Mouse (Mus musculus) liver, postnatal 0 days (tissue): ENCODE data around the gene Tnfrsf21. TPM values are rescaled to one million over a fixed set of nuclear protein-coding genes. Genes with fewer than 3 reads are reported as not detected.
A peak's percentile ranks its signal among the peaks of the same experiment; 100 is the strongest.

ENCODE experiments used
- ATAC-seq: fragments of 200-750 bp; cut with Nextera tagmentation; 2 replicates; pipeline ENCODE4 v1.8.0; 2017; ENCODE audit warnings: mild to moderate bottlenecking, moderate library complexity
- DNase-seq: peaks from one replicate; pipeline ENCODE4 v3.0.0-alpha.2; 2016
- H3K27ac ChIP-seq: fragments of 300-500 bp; sonication (generic); 2 replicates; pipeline ENCODE4 v1.5.1; 2014; ENCODE audit warnings: antibody characterized with exemption, moderate library complexity, mild to moderate bottlenecking, low read depth
- H3K27me3 ChIP-seq: fragments of 300-500 bp; sonication (generic); 2 replicates; pipeline ENCODE4 v1.6.1; 2014; ENCODE audit warnings: low read length, control low read depth, mixed read lengths; ENCODE audit not compliant: insufficient read depth
- H3K36me3 ChIP-seq: fragments of 300-500 bp; sonication (generic); replicated peaks from 2 replicates; pipeline ENCODE4 v1.6.1; 2014; ENCODE audit warnings: mild to moderate bottlenecking, control low read depth, low read length, moderate library complexity, mixed read lengths; ENCODE audit not compliant: insufficient read depth
- H3K4me1 ChIP-seq: fragments of 300-500 bp; sonication (generic); 2 replicates; pipeline ENCODE4 v1.6.1; 2014; ENCODE audit warnings: antibody characterized with exemption, mild to moderate bottlenecking, control low read depth; ENCODE audit not compliant: insufficient read depth
- H3K4me2 ChIP-seq: fragments of 300-500 bp; sonication (generic); 2 replicates; pipeline ENCODE4 v1.6.1; 2014; ENCODE audit warnings: low read depth, mild to moderate bottlenecking, low read length, moderate library complexity, mixed read lengths
- H3K4me3 ChIP-seq: fragments of 300-500 bp; sonication (generic); 2 replicates; pipeline ENCODE4 v1.5.1; 2014; ENCODE audit warnings: low read depth, low read length
- H3K9ac ChIP-seq: fragments of 300-500 bp; sonication (generic); replicated peaks from 2 replicates; pipeline ENCODE4 v1.6.1; 2014; ENCODE audit warnings: mild to moderate bottlenecking, moderate library complexity
- H3K9me3 ChIP-seq: fragments of 300-500 bp; sonication (generic); 2 replicates; pipeline ENCODE4 v1.6.1; 2016; ENCODE audit warnings: mild to moderate bottlenecking, control low read depth, low read length, mixed read lengths
- CTCF ChIP-seq: sonication (generic); IDR thresholded peaks from 2 replicates; pipeline ENCODE4 v1.5.1; 2016; ENCODE audit warnings: antibody characterized with exemption, low read depth
- EP300 ChIP-seq: IDR thresholded peaks from 2 replicates; pipeline ENCODE4 v1.6.1; 2016; ENCODE audit warnings: antibody characterized with exemption, low read depth, mild to moderate bottlenecking
- WGBS: fragments of 180-500 bp; shearing (Covaris S2); extraction: QIAGEN DNeasy Blood & Tissue Kit; methylation state at CpG from one replicate; pipeline ENCODE4 v1.1.7; 2014; ENCODE audit not compliant: insufficient replicate concordance; 5-methylcytosine and 5-hydroxymethylcytosine counted together
- polyA plus RNA-seq: library from polyadenylated mRNA; unstranded; fragments of >200 nt; fragmentation: Nextera tagmentation; extraction: Ambion mirVana; gene quantifications from 2 replicates; pipeline ENCODE4 v1.2.1, GENCODE M21; 2015

Tnfrsf21 gene
- polyA plus RNA-seq, 1 experiment from 2014 or later, result 15.4 TPM

DNA sequence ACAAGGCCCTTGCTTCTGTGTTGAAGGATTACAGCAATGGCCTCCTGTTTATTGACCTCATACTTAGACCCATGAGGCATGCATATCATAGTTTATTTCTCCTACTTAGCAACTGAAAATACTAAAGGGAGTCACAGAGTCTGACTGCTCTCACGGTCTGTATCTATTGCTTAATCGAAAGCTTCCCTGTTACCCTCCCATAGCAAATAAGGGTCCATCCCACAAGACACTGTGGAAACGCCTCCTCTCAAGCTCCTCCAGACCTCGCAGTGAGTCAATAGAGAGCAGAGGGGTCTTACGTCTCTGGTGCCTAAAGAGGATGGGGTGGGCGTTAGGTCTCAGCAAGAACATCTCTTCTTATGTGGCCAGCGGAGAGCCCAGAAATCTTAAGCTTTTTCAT lies 15.8 kb upstream of the Tnfrsf21 start:
- Histone ChIP-seq H3K4me1 (no peaks in the 10 kb centered on the region), H3K9me3 (no peaks in the 10 kb centered on the region), H3K27ac (no peak overlapping the region), H3K36me3 (no peaks in the 10 kb centered on the region), H3K27me3 (no peaks in the 10 kb centered on the region), H3K9ac (no peak overlapping the region), H3K4me2 (no peak overlapping the region), H3K4me3 (no peak overlapping the region)
- no peak for TF ChIP-seq CTCF
- no peak for TF ChIP-seq EP300
- WGBS, result 75% methylated on average over 7 of the region's 7 CpGs
- ATAC-seq, result no peak
- no peak for DNase-seq

DNA sequence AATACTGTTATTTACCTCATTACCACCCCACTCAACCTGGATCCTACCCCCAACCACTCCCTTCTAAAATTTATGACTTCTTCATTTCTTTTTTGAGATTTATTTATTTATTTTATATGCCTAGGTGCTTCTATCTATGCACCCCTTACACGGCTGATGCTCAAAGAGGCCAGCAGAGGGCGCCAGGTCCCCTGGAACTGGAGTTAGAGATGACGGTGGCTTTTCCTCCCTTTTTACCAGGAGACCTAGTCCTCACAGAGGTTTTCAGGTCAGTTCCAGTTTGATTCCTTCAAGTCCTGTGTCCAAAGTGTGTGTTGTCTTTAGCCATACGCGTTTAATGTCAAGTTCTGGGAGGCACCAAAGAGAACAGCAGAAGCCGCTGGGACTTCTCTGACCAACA lies 3.6 kb upstream of the Tnfrsf21 start:
- no peaks in the 10 kb centered on the region for H3K36me3 ChIP-seq
- no peak overlapping the region for H3K27ac ChIP-seq
- 18% methylated on average over 6 of the region's 6 CpGs for WGBS
- no peaks in the 10 kb centered on the region for H3K9me3 ChIP-seq
- H3K4me1 ChIP-seq, result peaks cover 3% of the 10 kb centered on the region
- ATAC-seq (no peak), DNase-seq (peak; percentile 77)
- no peaks in the 10 kb centered on the region for H3K27me3 ChIP-seq
- no peak overlapping the region for H3K9ac ChIP-seq
- H3K4me3 ChIP-seq, result no peak overlapping the region
- TF ChIP-seq CTCF (peak; percentile 89), EP300 (no peak)
- H3K4me2 ChIP-seq, result no peak overlapping the region

DNA sequence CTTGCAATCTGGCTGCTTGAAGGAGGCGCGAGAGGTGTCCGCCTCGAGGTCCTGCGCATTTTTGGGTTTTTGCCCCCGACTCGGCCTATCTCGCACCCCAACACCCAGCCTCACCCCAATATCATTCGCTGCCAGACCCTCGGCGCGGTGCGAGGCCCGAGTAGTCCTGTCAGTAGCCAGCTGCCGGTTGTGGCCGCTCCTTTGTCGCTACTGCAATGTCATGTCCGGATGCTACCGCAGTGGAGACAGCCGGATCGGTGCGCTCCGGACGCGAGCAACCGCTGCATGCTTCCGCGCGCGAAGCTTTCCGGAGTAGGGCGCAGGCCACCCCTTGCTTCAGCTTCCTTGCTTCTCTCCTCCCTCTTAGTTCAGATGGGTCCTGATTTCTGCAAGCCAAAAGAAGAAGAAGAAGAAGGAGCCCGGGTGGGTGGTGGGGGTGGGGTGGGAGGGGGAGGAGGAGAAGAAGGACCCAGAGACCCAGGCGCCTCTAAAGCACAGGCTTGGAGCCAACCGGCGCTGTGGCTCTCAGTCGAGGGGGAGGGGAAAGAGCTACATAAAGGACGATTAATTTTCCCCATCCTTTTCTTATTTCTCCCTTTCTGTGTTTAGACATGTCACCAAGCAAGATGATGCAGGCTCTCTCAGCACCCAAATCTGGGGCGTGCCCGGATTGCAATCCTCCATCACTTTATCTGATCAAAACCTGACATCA lies 1.1 kb downstream of the Tnfrsf21 start:
- peaks cover 16% of the 10 kb centered on the region for H3K4me1 ChIP-seq

DNA sequence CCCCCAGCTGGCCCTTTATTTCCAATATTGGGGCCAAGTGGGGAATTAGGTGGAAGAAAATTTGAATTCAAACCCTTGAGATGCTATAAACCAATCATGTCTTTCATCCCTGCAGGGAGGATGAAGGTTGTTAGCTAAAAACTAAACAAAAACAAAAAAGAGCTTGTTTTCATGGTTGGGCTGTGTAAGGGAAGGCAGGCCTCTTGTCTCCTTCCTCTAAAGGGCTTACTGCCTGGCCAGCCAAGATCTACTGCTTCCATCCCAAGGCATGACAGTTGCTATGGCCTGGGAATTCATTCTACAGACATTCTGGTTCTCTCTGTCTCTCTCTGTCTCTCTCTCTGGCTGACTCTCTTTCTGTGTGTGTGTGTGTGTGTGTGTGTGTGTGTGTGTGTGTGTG lies 1.7 kb downstream of the Tnfrsf21 start:
- Histone ChIP-seq H3K4me1 (peaks cover 21% of the 10 kb centered on the region), H3K4me2 (peak overlapping the region; percentile 96), H3K27me3 (no peaks in the 10 kb centered on the region), H3K36me3 (peaks cover 13% of the 10 kb centered on the region; the same call in 1 of the 2 replicates), H3K9ac (peak overlapping the region; percentile 94), H3K27ac (peak overlapping the region; percentile 91), H3K4me3 (peak overlapping the region; percentile 94), H3K9me3 (no peaks in the 10 kb centered on the region)
- ATAC-seq (no peak), DNase-seq (no peak)
- no peak for TF ChIP-seq CTCF
- TF ChIP-seq EP300, result no peak

More for the DNA sequence above, 1.1 kb downstream of the Tnfrsf21 start:
- DNase-seq, result peak; percentile 77
- WGBS, result 2% methylated on average over 38 of the region's 40 CpGs
- ATAC-seq, result peak; percentile 66
- no peaks in the 10 kb centered on the region for H3K9me3 ChIP-seq
- H3K4me3 ChIP-seq, result peak overlapping the region; percentile 94
- no peaks in the 10 kb centered on the region for H3K27me3 ChIP-seq
- peak overlapping the region; percentile 96 for H3K4me2 ChIP-seq
- H3K36me3 ChIP-seq, result peaks cover 13% of the 10 kb centered on the region; the same call in 1 of the 2 replicates
- H3K27ac ChIP-seq, result peak overlapping the region; percentile 91
- peak overlapping the region; percentile 94 for H3K9ac ChIP-seq
- TF ChIP-seq CTCF, result no peak
- TF ChIP-seq EP300, result 0 out of 2 replicates have a peak, but pooled peaks have one; percentile 17

DNA sequence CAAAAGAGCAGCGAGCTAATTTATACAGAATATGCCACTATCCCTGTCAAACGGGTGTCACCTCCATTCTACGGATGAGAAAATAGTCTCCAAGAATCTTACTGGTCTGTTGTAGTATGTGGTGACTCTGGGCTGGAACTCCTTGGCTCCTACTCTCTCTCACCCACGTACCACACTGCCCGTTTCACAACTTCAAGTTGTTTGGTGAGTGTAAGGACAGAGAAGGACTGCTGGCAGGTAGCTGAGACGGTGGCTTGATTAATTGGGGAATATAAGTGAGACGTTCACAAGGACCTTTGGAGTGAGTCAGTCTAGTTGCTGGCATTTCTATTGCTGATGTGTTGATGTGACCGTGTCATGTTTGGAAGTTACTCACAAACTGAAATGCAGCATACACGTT lies 3.3 kb downstream of the Tnfrsf21 start:
- no peak overlapping the region for H3K4me2 ChIP-seq
- H3K36me3 ChIP-seq, result peaks cover 13% of the 10 kb centered on the region; the same call in 1 of the 2 replicates
- H3K27ac ChIP-seq, result no peak overlapping the region
- WGBS, result 84% methylated on average over 9 of the region's 9 CpGs
- TF ChIP-seq EP300 (no peak), CTCF (no peak)
- H3K9ac ChIP-seq, result no peak overlapping the region
- peaks cover 35% of the 10 kb centered on the region for H3K4me1 ChIP-seq
- DNase-seq (no peak), ATAC-seq (no peak)
- no peaks in the 10 kb centered on the region for H3K27me3 ChIP-seq
- H3K4me3 ChIP-seq, result no peak overlapping the region
- no peaks in the 10 kb centered on the region for H3K9me3 ChIP-seq

DNA sequence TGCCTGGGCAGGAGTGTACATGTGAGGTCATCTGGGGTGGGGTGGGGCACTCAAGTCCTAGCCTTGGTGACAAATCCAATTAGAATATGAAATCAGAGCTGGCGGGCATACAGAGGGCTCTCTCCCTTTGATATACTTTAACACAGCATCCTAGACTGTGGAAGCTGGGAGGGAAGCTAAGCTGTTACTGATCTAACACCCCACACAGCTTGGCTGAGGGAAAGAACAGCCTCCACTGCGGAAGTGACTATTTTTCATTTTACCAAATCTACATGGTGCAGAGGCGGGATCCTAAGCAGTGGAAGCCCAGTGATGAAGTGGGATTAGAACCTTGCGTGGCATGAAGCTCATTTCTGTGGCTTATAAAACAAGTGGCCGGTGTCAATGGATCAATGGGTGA lies 4.7 kb downstream of the Tnfrsf21 start:
- ATAC-seq, result no peak
- Histone ChIP-seq H3K4me1 (peaks cover 38% of the 10 kb centered on the region), H3K4me2 (no peak overlapping the region), H3K36me3 (peaks cover 17% of the 10 kb centered on the region; the same call in 1 of the 2 replicates), H3K27ac (no peak overlapping the region), H3K9ac (no peak overlapping the region), H3K27me3 (no peaks in the 10 kb centered on the region), H3K9me3 (no peaks in the 10 kb centered on the region), H3K4me3 (no peak overlapping the region)
- TF ChIP-seq EP300, result no peak
- no peak for TF ChIP-seq CTCF
- DNase-seq, result no peak
- 93% methylated on average over 5 of the region's 5 CpGs for WGBS

DNA sequence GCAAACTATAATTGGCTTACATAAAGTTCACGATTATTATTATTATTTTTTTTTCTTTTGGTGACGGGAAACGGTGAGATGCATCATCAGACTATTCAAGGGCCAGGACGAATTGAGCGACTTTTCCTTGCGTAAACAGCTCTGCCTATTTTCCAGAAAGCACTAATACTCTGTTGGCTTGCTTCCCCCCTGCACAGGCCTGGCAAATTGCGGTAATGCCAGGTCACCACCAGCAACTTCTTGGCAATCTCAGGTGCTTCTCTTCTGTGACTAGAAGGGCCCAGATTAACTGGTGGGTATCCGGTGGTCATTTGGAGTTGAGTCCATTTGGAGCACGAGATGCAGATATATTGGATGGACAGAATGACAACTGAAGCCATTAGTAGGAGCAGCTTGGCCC lies 5.7 kb downstream of the Tnfrsf21 start:
- peaks cover 20% of the 10 kb centered on the region; the same call in 1 of the 2 replicates for H3K36me3 ChIP-seq
- H3K9ac ChIP-seq, result no peak overlapping the region
- 90% methylated on average over 9 of the region's 9 CpGs for WGBS
- TF ChIP-seq CTCF (no peak), EP300 (no peak)
- no peak overlapping the region for H3K4me3 ChIP-seq
- ATAC-seq (no peak), DNase-seq (no peak)
- H3K4me2 ChIP-seq, result no peak overlapping the region
- H3K27ac ChIP-seq, result peak overlapping the region; percentile 9; the same call in 1 of the 2 replicates
- H3K9me3 ChIP-seq, result no peaks in the 10 kb centered on the region
- H3K27me3 ChIP-seq, result no peaks in the 10 kb centered on the region
- H3K4me1 ChIP-seq, result peaks cover 43% of the 10 kb centered on the region
